Comparison of ENCODE assay signal across 20 mouse cellular contexts in genomic region chr6:28521416-28521815, GRCm38 (mm10).
"Had no signal": no experiment of that assay in that cellular context is flagged by ENCODE, and none has a peak within 500 bp of the region (broad histone marks: within the 10 kb centered on the region; RNA-seq: fewer than 3 reads in every experiment).

No protein-coding gene starts in this region.

- H3K4me3 ChIP-seq: liver, embryonic 13.5 days; liver, embryonic 15.5 days; lung, embryonic 15.5 days; midbrain, embryonic 13.5 days; myocyte; neural tube, embryonic 13.5 days; neural tube, embryonic 15.5 days; stomach, embryonic 15.5 days had no signal

- H3K4me1 ChIP-seq: liver, embryonic 15.5 days; lung, embryonic 15.5 days; neural tube, embryonic 13.5 days; neural tube, embryonic 15.5 days; stomach, embryonic 15.5 days had no signal

- ATAC-seq: liver, postnatal 0 days; lung, postnatal 0 days; midbrain, embryonic 13.5 days; midbrain, embryonic 16.5 days had no signal

- H3K9me3 ChIP-seq: liver, embryonic 13.5 days; liver, embryonic 15.5 days; lung, embryonic 15.5 days; midbrain, embryonic 13.5 days; neural tube, embryonic 13.5 days; neural tube, embryonic 15.5 days; stomach, embryonic 15.5 days had no signal

- H3K4me2 ChIP-seq: liver, embryonic 13.5 days; liver, embryonic 15.5 days; lung, embryonic 15.5 days; midbrain, embryonic 11.5 days; midbrain, embryonic 13.5 days; neural tube, embryonic 13.5 days; neural tube, embryonic 15.5 days; stomach, embryonic 15.5 days had no signal

- H3K27ac ChIP-seq: liver, embryonic 13.5 days; liver, embryonic 15.5 days; lung, embryonic 15.5 days; macrophage; midbrain, embryonic 13.5 days; neural tube, embryonic 13.5 days; neural tube, embryonic 15.5 days; stomach, embryonic 15.5 days; stomach, postnatal 0 days had no signal

- H3K9ac ChIP-seq: liver, embryonic 13.5 days; liver, embryonic 15.5 days; liver, postnatal 0 days; lung, embryonic 15.5 days; midbrain, embryonic 13.5 days; neural tube, embryonic 13.5 days; neural tube, embryonic 15.5 days; stomach, embryonic 15.5 days had no signal

- H3K27me3 ChIP-seq: liver, embryonic 13.5 days; liver, embryonic 15.5 days; lung, embryonic 15.5 days; midbrain, embryonic 13.5 days; neural tube, embryonic 13.5 days; neural tube, embryonic 15.5 days; stomach, embryonic 15.5 days had no signal

- DNase-seq: liver, embryonic 13.5 days; liver, postnatal 0 days; lung, adult 2 months; lung, postnatal 14 days; lung, postnatal 36 days; right cerebral cortex, postnatal 14 days; thymus, adult 2 months; thymus, postnatal 36 days had no signal
